Mouse (Mus musculus) CH12.LX (cell line): ENCODE measurements around the gene Lypd6. TPM values are rescaled to one million over a fixed set of nuclear protein-coding genes. Genes with fewer than 3 reads are reported as not detected.

Source experiments
- DNase-seq: peaks from one replicate; pipeline ENCODE4 v3.0.0-alpha.2; 2013; ENCODE audit errors: extremely low read depth
- H3K27ac ChIP-seq: 2 replicates; pipeline ENCODE4 v1.5.1; 2012; ENCODE audit warnings: low read depth, mild to moderate bottlenecking, control low read depth, moderate library complexity; ENCODE audit not compliant: insufficient read depth
- H3K27me3 ChIP-seq: replicated peaks from 2 replicates; pipeline ENCODE3; 2012; ENCODE audit warnings: inconsistent platforms
- H3K36me3 ChIP-seq, 2 experiments: replicated peaks in 1 of 2; 2 replicates each; pipeline versions ENCODE3 to v1.6.1; 2012; ENCODE audit warnings: inconsistent platforms in 1 of 2, low read length in 1 of 2, mild to moderate bottlenecking in 1 of 2, mixed read lengths in 1 of 2, moderate library complexity in 1 of 2; ENCODE audit not compliant: control insufficient read depth in 1 of 2, insufficient read depth in 1 of 2
- H3K4me1 ChIP-seq, 2 experiments: 2 replicates each; pipeline ENCODE4 v1.6.1; 2012; ENCODE audit warnings: inconsistent platforms in 1 of 2, moderate library complexity in 1 of 2; ENCODE audit not compliant: insufficient read depth in 2 of 2, control insufficient read depth in 1 of 2
- H3K4me2 ChIP-seq: 2 replicates; pipeline ENCODE4 v1.6.1; 2012; ENCODE audit warnings: low read depth, mild to moderate bottlenecking, control low read depth; ENCODE audit not compliant: poor library complexity, insufficient read depth, severe bottlenecking
- H3K4me3 ChIP-seq, 3 experiments: fragments of 150-350 bp in 1 of 3; sonication (generic) in 1 of 3; replicated peaks in 1 of 3; 2 replicates each; pipeline versions ENCODE3 to v1.5.1; 2011 to 2012; ENCODE audit warnings: low read depth in 2 of 3, low read length in 2 of 3, mild to moderate bottlenecking in 2 of 3, moderate library complexity in 2 of 3, control low read depth in 1 of 3, improper control_type of control experiment in 1 of 3, inconsistent platforms in 1 of 3, mixed read lengths in 1 of 3; ENCODE audit not compliant: poor library complexity in 1 of 3
- H3K79me2 ChIP-seq: replicated peaks from 2 replicates; pipeline ENCODE4 v1.6.1; 2012; ENCODE audit warnings: mild to moderate bottlenecking, moderate library complexity; ENCODE audit not compliant: control insufficient read depth, poor library complexity, insufficient read depth, severe bottlenecking; ENCODE audit errors: extremely low read depth
- H3K9ac ChIP-seq: 2 replicates; pipeline ENCODE4 v1.6.1; 2012; ENCODE audit warnings: low read depth, mild to moderate bottlenecking, control low read depth, moderate library complexity; ENCODE audit not compliant: insufficient read depth
- H3K9me3 ChIP-seq: replicated peaks from 2 replicates; pipeline ENCODE3; 2012; ENCODE audit warnings: low read length, inconsistent platforms, mixed read lengths
- BHLHE40 ChIP-seq: IDR thresholded peaks from 2 replicates; pipeline ENCODE4 v1.6.1; 2011; ENCODE audit warnings: mild to moderate bottlenecking, low read depth, low read length, improper control_type of control experiment
- CHD1 ChIP-seq: IDR thresholded peaks from 2 replicates; pipeline ENCODE4 v1.6.1; 2012; ENCODE audit warnings: low read depth, low read length, improper control_type of control experiment, inconsistent platforms
- CHD2 ChIP-seq: IDR thresholded peaks from 2 replicates; pipeline ENCODE4 v1.6.1; 2011; ENCODE audit warnings: low read length, improper control_type of control experiment
- EP300 ChIP-seq: IDR thresholded peaks from 2 replicates; pipeline ENCODE4 v1.6.1; 2011; ENCODE audit warnings: low read length, improper control_type of control experiment
- ETS1 ChIP-seq: conservative IDR thresholded peaks from 2 replicates; pipeline ENCODE4 v1.6.1; 2012; ENCODE audit warnings: low read depth, mild to moderate bottlenecking, inconsistent platforms, low read length, improper control_type of control experiment, moderate library complexity
- HCFC1 ChIP-seq: IDR thresholded peaks from 2 replicates; pipeline ENCODE4 v1.6.1; 2012; ENCODE audit warnings: low read depth, mild to moderate bottlenecking, inconsistent platforms, low read length, improper control_type of control experiment
- IRF4 ChIP-seq: IDR thresholded peaks from 2 replicates; pipeline ENCODE4 v1.6.1; 2014; ENCODE audit warnings: low read depth, mild to moderate bottlenecking, inconsistent platforms, low read length, improper control_type of control experiment
- JUN ChIP-seq: IDR thresholded peaks from 2 replicates; pipeline ENCODE4 v1.6.1; 2011; ENCODE audit warnings: low read depth, mild to moderate bottlenecking, low read length, improper control_type of control experiment, moderate library complexity; ENCODE audit not compliant: insufficient read depth
- JUND ChIP-seq: conservative IDR thresholded peaks from 2 replicates; pipeline ENCODE4 v1.6.1; 2011; ENCODE audit warnings: low read depth, low read length, improper control_type of control experiment
- KAT2A ChIP-seq: IDR thresholded peaks from 2 replicates; pipeline ENCODE4 v1.6.1; 2012; ENCODE audit warnings: low read length, improper control_type of control experiment, inconsistent platforms; ENCODE audit not compliant: insufficient replicate concordance
- MXI1 ChIP-seq: IDR thresholded peaks from 2 replicates; pipeline ENCODE4 v1.6.1; 2011; ENCODE audit warnings: mild to moderate bottlenecking, low read depth, low read length, improper control_type of control experiment
- MYC ChIP-seq: IDR thresholded peaks from 2 replicates; pipeline ENCODE4 v1.6.1; 2011; ENCODE audit warnings: low read depth, mild to moderate bottlenecking, improper control_type of control experiment, low read length
- NELFE ChIP-seq: IDR thresholded peaks from 2 replicates; pipeline ENCODE4 v1.6.1; 2011; ENCODE audit warnings: low read depth, low read length, improper control_type of control experiment
- POLR2A ChIP-seq: IDR thresholded peaks from 2 replicates; pipeline ENCODE4 v1.6.1; 2011; ENCODE audit warnings: low read depth, mild to moderate bottlenecking, improper control_type of control experiment, low read length
- RAD21 ChIP-seq: IDR thresholded peaks from 2 replicates; pipeline ENCODE4 v1.6.1; 2011; ENCODE audit warnings: low read depth, mild to moderate bottlenecking, low read length, improper control_type of control experiment, moderate library complexity
- RCOR1 ChIP-seq: conservative IDR thresholded peaks from 2 replicates; pipeline ENCODE4 v1.6.1; 2012; ENCODE audit warnings: low read depth, mild to moderate bottlenecking, inconsistent platforms, low read length, improper control_type of control experiment
- SIN3A ChIP-seq: IDR thresholded peaks from 2 replicates; pipeline ENCODE4 v1.6.1; 2012; ENCODE audit warnings: low read length, improper control_type of control experiment, inconsistent platforms
- TBP ChIP-seq: conservative IDR thresholded peaks from 2 replicates; pipeline ENCODE4 v1.6.1; 2011; ENCODE audit warnings: low read depth, low read length, improper control_type of control experiment
- UBTF ChIP-seq: IDR thresholded peaks from 2 replicates; pipeline ENCODE4 v1.6.1; 2012; ENCODE audit warnings: low read depth, mild to moderate bottlenecking, inconsistent platforms, low read length, improper control_type of control experiment, moderate library complexity
- USF1 ChIP-seq: IDR thresholded peaks from 2 replicates; pipeline ENCODE4 v1.6.1; 2014; ENCODE audit warnings: low read depth, mild to moderate bottlenecking, inconsistent platforms, low read length, improper control_type of control experiment
- ZC3H11A ChIP-seq: IDR thresholded peaks from 2 replicates; pipeline ENCODE4 v1.6.1; 2012; ENCODE audit warnings: low read depth, mild to moderate bottlenecking, inconsistent platforms, low read length, improper control_type of control experiment
- ZKSCAN1 ChIP-seq: IDR thresholded peaks from 2 replicates; pipeline ENCODE4 v1.6.1; 2012; ENCODE audit warnings: low read depth, inconsistent platforms, low read length, improper control_type of control experiment, borderline replicate concordance
- ZMIZ1 ChIP-seq: IDR thresholded peaks from 2 replicates; pipeline ENCODE4 v1.6.1; 2012; ENCODE audit warnings: low read depth, mild to moderate bottlenecking, inconsistent platforms, low read length, improper control_type of control experiment
- dilution Hi-C: fragments of 300-500 bp; cut with MboI; formaldehyde crosslinking; loops from 2 replicates; pipeline ENCODE4 v1.14.3; 2020; ENCODE audit warnings: low sequenced_read_pairs; ENCODE audit not compliant: extremely low pct_unique_long_range_greater_than_20kb, extremely low pct_ligation_motif_present
- in situ Hi-C: fragments of 300-500 bp; cut with MboI; formaldehyde crosslinking; loops from 3 replicates; pipeline ENCODE4 v1.14.3; 2019; ENCODE audit warnings: low sequenced_read_pairs, low pct_ligation_motif_present, low pct_unique_long_range_greater_than_20kb, mixed read lengths
- polyA plus RNA-seq: library from polyadenylated mRNA; unstranded; fragments of >175 nt; gene quantifications from 2 replicates; pipeline ENCODE4 v1.2.1, GENCODE M21; 2012; ENCODE audit warnings: low read depth; ENCODE audit not compliant: insufficient read length
- total RNA-seq, 2 experiments: library from RNA; depleted of rRNA; stranded (reverse); fragments of 300-350 nt in 1 of 2; fragments of >200 nt in 1 of 2; gene quantifications; 2 replicates each; pipeline ENCODE4 v1.2.3; 2012 to 2014

Gene Lypd6
- total and polyA plus RNA-seq, 3 experiments = not detected

GRCm38 (mm10) chr2:50220574-50220973 is 154.3 kb downstream of the Lypd6 start:
- DNase-seq = no peak
- in situ Hi-C loops (no loop called here), dilution Hi-C loops (no loop called here)
- TF ChIP-seq ETS1 (no peak), KAT2A (no peak), JUN (no peak), EP300 (no peak), USF1 (no peak), MXI1 (no peak), ZC3H11A (no peak), NELFE (no peak), ZKSCAN1 (no peak), RAD21 (no peak), CHD2 (no peak), ZMIZ1 (no peak), POLR2A (no peak), BHLHE40 (no peak)
- Histone ChIP-seq H3K9me3 (no peaks in the 10 kb centered on the region), H3K27ac (no peak overlapping the region), H3K27me3 (no peaks in the 10 kb centered on the region), H3K4me3 (no peak overlapping the region), H3K9ac (no peak overlapping the region), H3K4me2 (no peak overlapping the region), H3K36me3 (no peaks in the 10 kb centered on the region), H3K79me2 (no peaks in the 10 kb centered on the region), H3K4me1 (no peaks in the 10 kb centered on the region)

GRCm38 (mm10) chr2:50225019-50225418 is 158.8 kb downstream of the Lypd6 start:
- H3K36me3 ChIP-seq = no peaks in the 10 kb centered on the region
- TF ChIP-seq JUND = no peak
- TF ChIP-seq RCOR1 = no peak
- TF ChIP-seq CHD2 = no peak
- TF ChIP-seq ZC3H11A = no peak
- no peak for TF ChIP-seq KAT2A
- no peak for TF ChIP-seq UBTF
- no peak for TF ChIP-seq CHD1
- TF ChIP-seq IRF4 = no peak
- TF ChIP-seq ETS1 = no peak
- no peak for TF ChIP-seq JUN
- no peak for TF ChIP-seq HCFC1
- TF ChIP-seq SIN3A = no peak
- no peak for TF ChIP-seq TBP
- TF ChIP-seq MYC = no peak
- no peak for DNase-seq
- in situ Hi-C loops (no loop called here), dilution Hi-C loops (no loop called here)
- no peaks in the 10 kb centered on the region for H3K9me3 ChIP-seq
- no peaks in the 10 kb centered on the region for H3K79me2 ChIP-seq
- H3K4me3 ChIP-seq = no peak overlapping the region
- no peak overlapping the region for H3K9ac ChIP-seq
- no peak overlapping the region for H3K27ac ChIP-seq
- H3K4me2 ChIP-seq = no peak overlapping the region
- H3K4me1 ChIP-seq = no peaks in the 10 kb centered on the region
- no peaks in the 10 kb centered on the region for H3K27me3 ChIP-seq
